Mouse (Mus musculus) gastrocnemius, postnatal 10 days (tissue): ENCODE measurements around the gene Kif18a. TPM values are rescaled to one million over a fixed set of nuclear protein-coding genes. Genes with fewer than 3 reads are reported as not detected.
A peak's percentile ranks its signal among the peaks of the same experiment; 100 is the strongest.

ENCODE experiments used
- DNase-seq: peaks from one replicate; pipeline ENCODE4 v3.0.0; 2021; ENCODE audit warnings: mixed read lengths
- long read RNA-seq, 2 experiments: library from polyadenylated mRNA; stranded (forward); transcript quantifications; one replicate each; pipeline ENCODE4 v2.0.0; 2021
- total RNA-seq, 2 experiments: library from RNA; stranded (reverse); gene quantifications; 2 replicates each; pipeline ENCODE4 v1.2.3; 2021

The Kif18a gene
- 1 to 10 TPM; 2.0 to 3.0 TPM for total RNA-seq
- long read RNA-seq, experiment 1, partial matches to known transcripts: 0 of 2 reads
- long read RNA-seq, experiment 1, other reads (novel, unspliced or antisense): 1 of 2 reads
- long read RNA-seq, experiment 2, transcript Kif18a-201 (17 exons, 3,369 nt): major isoform, 7 of 7 reads
- long read RNA-seq, experiment 2, partial matches to known transcripts: 0 of 7 reads
- long read RNA-seq, experiment 2, other reads (novel, unspliced or antisense): 0 of 7 reads

DNA sequence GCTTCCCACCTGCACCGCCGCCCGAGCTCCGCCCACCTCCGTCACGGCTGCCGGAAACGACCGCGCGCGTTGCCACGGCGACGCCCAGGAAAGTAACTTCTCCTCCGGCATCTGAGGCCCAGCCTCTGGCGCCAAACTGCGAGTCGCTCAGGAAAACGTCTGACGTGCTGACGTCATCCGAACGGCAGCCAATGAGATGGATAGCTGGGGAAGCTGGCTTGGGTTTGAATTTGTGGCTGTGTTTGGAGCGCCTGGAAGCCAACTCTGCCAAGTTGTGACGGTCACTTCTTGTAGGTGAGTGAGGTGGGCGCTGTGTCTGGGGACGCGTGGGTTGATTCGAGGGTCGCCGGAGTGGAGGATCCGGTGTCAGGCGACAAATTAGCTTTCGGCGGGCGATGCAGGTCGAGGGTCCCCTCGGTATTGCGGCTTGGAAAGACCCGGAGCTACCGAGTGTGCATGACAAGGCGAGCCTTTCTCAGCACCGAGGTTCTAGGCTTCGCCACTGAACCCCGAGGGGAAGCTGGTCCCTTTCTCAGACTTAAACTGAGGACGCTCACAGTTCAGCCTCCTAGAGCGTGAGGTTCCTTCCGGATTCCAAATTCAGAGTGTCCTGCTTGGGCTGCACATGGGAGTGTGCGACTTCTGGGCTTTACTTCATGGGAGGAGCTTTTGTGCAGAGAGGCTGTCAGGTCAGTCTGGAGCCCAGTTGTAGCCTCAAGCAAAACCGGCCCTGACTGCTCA is at the start of gene Kif18a, which contains the start of gene Mettl15:
Gene Kif18a (plus strand): TSS at position 139 of the 741 bp plus-strand sequence.
Gene Mettl15 (minus strand): TSS at position 149 of the 741 bp plus-strand sequence.
- DNase-seq: peak; percentile 93

GRCm38 (mm10) chr2:109233876-109234275 is 46.7 kb upstream of the Kif18a start:
- no peak for DNase-seq

DNA sequence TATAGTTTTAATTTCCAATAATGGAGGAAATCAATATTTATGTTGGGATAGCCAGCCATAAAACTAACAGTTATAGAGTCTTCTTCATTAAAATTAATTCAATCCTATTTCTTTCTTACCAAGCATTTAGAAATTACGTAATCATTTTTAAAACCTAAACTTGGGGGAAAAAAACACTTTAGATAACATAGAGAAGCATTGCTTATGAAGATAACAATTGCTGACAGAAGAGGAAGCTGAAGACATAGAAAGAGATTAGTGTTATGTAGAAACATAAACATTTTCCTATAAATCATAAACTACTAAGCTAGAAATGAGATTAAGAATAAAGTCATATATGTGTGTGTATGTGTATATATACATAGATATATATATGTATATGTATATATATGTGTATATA is 44.8 kb upstream of the Kif18a start:
- DNase-seq: no peak

- no peak for DNase-seq
These were observed 38.6 kb upstream of the Kif18a start for GRCm38 (mm10) chr2:109241947-109242346.

GRCm38 (mm10) chr2:109262779-109263178 is 17.8 kb upstream of the Kif18a start:
- no peak for DNase-seq

GRCm38 (mm10) chr2:109273098-109273497 is 7.4 kb upstream of the Kif18a start:
- no peak for DNase-seq

DNA sequence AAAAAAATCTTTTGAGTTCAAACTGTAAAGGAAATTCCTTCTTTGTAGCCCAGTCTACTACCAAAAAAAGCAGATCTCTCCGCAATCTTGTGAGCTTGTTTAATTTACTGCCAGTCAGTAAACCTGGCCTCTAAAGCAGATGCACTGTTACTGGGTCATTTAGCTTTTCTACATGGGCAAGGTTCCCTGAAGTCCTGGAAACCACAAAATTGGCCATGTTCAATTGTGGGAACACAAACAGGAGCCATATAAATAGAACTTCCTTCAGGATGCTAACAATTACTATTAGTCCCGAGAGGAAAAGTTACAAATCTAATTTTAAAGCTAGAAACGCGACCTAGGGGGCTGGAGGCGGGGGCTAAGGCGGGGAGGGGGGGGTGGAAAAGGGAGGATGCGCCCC is 2.9 kb upstream of the Kif18a start:
- no peak for DNase-seq

DNA sequence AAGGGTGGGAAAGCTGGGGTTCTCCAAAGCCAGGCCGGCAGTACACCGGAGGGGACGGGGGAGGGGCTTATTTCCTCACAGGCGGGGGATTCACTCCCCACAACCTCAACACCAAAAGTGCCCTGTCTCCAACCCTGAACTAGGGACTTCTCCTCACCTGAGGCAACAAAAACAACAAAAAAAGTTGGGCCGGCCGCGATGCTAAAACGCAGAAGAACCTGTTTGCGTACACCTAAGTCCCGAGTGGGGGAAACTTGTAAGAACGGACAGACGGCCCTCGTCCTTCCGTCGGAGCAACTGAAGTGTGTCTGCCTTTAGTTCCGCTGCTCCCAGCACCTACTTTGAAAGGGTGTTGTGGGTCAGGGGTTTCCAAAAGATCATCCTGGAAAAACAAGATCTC is 2.5 kb upstream of the Kif18a start:
- peak; percentile 22 for DNase-seq

GRCm38 (mm10) chr2:109280272-109280599 is 302 bp upstream of the Kif18a start:
- no peak for DNase-seq

- no peak for DNase-seq
These were observed 778 bp downstream of the Kif18a start for GRCm38 (mm10) chr2:109281341-109281690.

DNA sequence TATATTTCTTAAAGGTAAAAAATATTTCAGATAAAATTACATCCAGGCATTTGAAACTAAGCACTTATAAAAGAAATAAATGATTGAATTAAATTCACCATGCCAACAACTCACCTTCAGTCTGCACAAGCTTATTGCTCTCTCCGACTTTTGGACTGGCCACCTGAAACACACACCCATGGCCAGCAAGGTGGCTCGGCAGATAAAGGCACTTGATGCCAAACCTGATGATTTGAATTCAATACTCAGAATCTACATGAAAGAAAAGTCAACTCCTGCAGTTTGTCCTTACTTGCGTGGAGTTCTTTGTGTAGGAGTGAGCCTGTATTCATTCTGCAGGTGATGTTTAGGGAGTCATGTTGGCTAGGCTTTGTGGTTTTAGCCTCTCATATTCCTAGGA is 3.6 kb downstream of the Kif18a start:
- DNase-seq: no peak

DNA sequence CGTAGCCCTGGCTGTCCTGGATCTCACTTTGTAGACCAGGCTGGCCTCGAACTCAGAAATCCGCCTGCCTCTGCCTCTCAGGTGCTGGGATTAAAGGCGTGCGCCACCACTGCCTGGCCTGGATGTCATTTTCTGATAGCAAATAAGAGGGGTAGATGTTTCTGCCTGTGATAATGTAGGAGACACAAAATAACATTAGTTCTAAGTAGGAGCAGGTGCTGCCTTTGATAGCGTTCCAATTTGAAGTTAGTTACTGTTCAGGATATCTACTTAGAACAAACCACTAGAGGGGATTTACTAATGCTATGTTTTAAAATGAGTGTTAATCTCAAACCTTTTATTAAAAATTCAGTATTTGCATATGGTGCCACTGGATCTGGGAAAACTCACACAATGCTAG is 8.8 kb downstream of the Kif18a start:
- no peak for DNase-seq

GRCm38 (mm10) chr2:109296264-109296663 is 15.7 kb downstream of the Kif18a start:
- DNase-seq: no peak

- no peak for DNase-seq
These were observed 17.6 kb downstream of the Kif18a start for GRCm38 (mm10) chr2:109298160-109298559.

DNA sequence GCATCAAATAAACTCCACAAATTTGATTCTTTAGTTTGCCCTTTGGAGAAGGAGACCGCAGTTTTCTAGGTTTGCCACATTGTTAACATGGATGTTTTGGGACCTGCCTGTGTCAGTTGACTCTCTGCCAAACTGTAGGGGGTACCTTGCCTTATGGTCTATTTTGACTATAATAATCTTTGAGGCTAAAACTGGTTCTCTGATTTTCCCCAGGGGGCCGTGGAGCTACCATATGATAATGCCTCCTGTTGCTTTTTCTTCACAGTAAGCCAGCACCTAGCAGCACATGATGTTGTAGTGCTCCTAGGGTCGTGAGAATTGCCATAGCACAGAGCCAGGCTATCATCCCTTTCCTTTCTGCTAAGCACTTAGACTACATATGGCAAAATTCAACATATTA is 21.7 kb downstream of the Kif18a start:
- DNase-seq: no peak

- no peak for DNase-seq
These were observed 23.1 kb downstream of the Kif18a start for GRCm38 (mm10) chr2:109303638-109304037.

- no peak for DNase-seq
These were observed 30.8 kb downstream of the Kif18a start for GRCm38 (mm10) chr2:109311369-109311768.

GRCm38 (mm10) chr2:109331807-109332206 is 51.3 kb downstream of the Kif18a start:
- DNase-seq: no peak

DNA sequence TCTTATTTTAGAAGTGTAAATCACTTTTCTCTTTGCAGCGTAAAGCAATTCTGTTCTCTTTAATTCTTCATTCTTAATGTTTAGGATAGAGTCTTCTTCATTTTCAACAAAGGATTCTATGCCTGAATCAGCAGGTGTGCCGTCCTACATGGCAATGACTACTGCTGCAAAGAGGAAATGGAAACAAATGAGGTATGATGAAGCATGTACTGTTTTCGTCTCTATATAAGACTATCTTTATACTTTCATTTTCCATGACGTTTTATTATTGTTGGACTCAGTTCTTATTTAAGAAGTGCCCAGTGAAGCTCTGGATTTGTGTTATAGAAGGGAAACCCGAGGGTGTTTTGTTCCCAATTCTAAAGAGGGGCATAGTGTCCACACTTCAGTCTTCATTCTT is 53.7 kb downstream of the Kif18a start:
- DNase-seq: no peak

DNA sequence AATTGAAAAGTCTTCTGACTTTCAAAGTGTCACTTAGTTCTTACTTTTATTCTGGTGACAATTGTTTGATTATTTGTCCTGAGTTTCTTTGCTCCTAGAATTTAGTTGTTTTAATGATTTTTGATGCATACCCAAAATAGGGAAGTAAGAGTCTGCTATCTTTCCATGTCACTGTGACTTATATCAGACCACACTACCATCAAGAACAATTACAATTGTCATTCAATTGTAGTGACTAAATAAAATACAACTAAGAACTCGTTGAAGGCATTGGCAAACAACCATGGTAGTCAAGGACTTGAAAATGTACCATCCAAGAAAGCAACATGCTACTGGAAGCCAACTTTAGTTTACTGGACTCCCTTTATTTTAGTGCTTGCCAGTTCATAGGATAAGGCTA is 55.2 kb downstream of the Kif18a start:
- DNase-seq: no peak

DNA sequence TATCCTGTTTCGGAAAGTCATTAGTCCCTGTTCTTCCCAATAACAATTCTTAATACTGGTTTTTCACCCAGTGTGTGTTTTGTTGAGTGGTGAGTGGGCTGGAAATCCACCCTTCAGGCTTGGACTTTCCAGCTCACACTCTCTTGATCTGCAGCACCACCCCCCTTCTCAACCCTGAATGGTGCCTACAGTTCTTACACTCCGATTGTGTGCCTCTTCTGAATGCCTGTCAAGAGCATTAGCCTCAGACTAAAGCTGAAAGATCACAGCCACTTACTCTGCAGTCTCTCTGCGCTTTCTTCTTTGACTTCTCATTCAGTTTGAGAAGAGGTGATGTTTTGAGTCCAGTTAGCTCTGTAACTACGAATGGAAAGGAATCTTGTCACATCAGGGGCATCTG is 64.8 kb downstream of the Kif18a start:
- no peak for DNase-seq

- no peak for DNase-seq
These were observed 68.2 kb downstream of the Kif18a start for GRCm38 (mm10) chr2:109348742-109349141.

DNA sequence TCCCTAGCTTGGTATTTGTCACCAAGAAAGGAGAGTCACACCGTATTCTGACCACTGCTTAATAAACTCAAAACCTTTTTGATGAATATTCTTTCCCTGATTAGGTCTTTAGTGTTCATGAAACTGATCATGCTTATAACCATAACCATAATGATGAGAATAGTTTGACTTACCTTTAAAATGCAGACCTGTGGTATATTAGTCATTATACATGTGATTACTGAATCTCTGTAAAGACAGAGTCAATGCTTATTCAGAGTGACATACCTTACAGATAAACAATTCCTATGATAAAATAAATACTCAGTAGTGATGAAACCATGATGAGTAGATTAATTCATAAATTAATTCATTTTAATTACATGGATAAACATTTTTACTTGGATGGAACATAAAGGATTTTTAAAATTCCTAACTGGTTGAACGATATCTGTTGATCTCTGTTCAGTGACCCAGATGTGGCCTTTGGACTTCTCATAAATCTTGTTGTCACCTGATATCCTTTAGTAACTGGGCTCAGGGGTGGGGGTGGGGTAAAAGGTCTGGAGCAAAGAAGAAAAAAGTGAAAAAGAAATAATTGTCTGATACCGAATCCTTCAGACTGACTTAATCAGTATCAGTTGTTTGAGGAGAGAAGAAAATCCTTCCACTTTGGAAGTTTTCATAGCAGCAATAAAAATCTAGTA is 78.1 kb downstream of the Kif18a start:
- DNase-seq: no peak

GRCm38 (mm10) chr2:109365962-109366361 is 85.4 kb downstream of the Kif18a start:
- no peak for DNase-seq
